Mouse (Mus musculus): ENCODE data around the gene Adora1. TPM values are rescaled to one million over a fixed set of nuclear protein-coding genes. Genes with fewer than 3 reads are reported as not detected.
A peak's percentile ranks its signal among the peaks of the same experiment; 100 is the strongest.

Adora1 gene
- polyA plus RNA-seq, 1 experiment: 13.5 TPM

DNA sequence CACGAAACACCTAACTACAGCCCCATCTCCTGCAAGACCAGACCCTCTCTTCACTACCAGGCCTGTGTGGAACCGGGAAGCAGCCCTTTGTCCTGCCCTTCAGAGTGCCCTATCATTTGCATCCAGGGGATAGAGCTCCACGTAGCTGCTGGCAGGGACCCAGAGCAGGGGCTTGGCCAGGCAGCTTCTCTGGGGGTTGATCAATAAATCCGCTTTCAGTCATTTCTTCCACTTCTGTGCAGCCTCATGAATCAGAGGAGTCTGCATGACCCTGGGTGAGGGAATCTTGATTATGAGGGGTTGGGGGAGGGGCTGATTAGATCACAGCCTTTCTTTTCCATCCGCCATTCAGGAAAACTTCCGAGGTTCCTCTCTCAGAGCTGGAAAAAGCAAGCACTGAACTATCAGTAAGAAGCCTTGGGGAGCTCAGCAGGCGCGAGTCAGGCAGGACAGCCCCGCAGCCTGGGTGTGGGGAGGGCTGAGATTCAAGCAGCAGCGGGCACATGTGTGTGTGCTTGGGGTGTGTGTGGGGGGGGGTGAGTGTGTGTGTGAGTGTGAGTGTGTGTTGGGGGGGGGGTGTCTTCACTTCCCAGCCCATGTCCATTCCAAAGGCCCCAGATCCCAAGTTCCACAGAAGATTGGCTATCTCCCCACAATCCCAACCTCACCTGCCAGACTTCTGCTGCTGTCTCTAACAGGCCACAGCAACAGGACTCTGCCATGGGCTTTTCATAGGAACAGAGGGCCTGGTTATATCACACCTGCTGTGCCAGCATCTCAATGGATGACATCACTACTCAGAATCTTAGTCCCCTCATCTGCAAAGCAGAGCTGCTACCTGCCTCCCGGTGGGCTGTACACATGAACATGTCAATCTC is 19.2 kb downstream of the Adora1 start:
- no peak overlapping the region for H3K4me3 ChIP-seq (ENCODE audit: insufficient read depth, low read depth, low read length)
- no peaks in the 10 kb centered on the region for H3K36me3 ChIP-seq (ENCODE audit: control insufficient read depth, insufficient read depth, low read length)
- no peak overlapping the region for H3K27ac ChIP-seq (ENCODE audit: insufficient read depth, low read depth, low read length)
- TF ChIP-seq POLR2A (IDR thresholded peaks at IDR 0.05; ENCODE audit: low read depth, low read length) (no peak), CTCF (conservative IDR thresholded peaks at IDR 0.05; ENCODE audit: insufficient read depth, insufficient read length, low read depth, low read length) (no peak)
- DNase-seq: no peak
- 0 out of 2 replicates have a peak, but pooled peaks cover 4% of the 10 kb centered on the region for H3K4me1 ChIP-seq (ENCODE audit: control insufficient read depth, insufficient read depth, low read length)
- H3K27me3 ChIP-seq (replicated peaks; ENCODE audit: control insufficient read depth, insufficient read depth, low read length): no peaks in the 10 kb centered on the region
- WGBS: 70% methylated on average over 11 of the region's 11 CpGs

DNA sequence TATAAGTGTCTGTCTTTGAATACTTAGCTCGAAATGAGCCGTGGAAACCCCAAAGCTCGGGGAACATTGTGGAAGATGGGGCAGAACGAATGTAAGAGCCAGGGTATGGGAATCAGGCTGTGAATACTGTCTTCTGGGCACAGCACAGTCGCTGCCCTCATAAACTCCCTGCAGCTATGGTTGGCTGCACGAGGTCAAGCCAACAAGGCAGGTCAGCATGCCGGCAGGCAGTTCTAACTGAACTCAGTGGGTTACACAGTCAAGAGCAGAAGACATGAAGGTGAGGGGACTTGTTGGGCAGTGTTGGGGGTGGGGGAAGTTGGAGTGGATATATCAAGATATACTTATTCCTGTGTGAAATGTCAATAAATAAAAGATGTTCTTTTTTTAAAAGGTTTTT is 20.2 kb downstream of the Adora1 start:
- Histone ChIP-seq H3K27me3 (replicated peaks; ENCODE audit: control insufficient read depth, insufficient read depth, low read length) (no peaks in the 10 kb centered on the region), H3K4me1 (ENCODE audit: control insufficient read depth, insufficient read depth, low read length) (0 out of 2 replicates have a peak, but pooled peaks cover 4% of the 10 kb centered on the region), H3K36me3 (ENCODE audit: control insufficient read depth, insufficient read depth, low read length) (no peaks in the 10 kb centered on the region), H3K4me3 (ENCODE audit: insufficient read depth, low read depth, low read length) (no peak overlapping the region), H3K27ac (ENCODE audit: insufficient read depth, low read depth, low read length) (no peak overlapping the region)
- TF ChIP-seq CTCF (conservative IDR thresholded peaks at IDR 0.05; ENCODE audit: insufficient read depth, insufficient read length, low read depth, low read length) (no peak), POLR2A (IDR thresholded peaks at IDR 0.05; ENCODE audit: low read depth, low read length) (no peak)
- DNase-seq: peak; percentile 31
- 52% methylated on average over 7 of the region's 7 CpGs for WGBS

DNA sequence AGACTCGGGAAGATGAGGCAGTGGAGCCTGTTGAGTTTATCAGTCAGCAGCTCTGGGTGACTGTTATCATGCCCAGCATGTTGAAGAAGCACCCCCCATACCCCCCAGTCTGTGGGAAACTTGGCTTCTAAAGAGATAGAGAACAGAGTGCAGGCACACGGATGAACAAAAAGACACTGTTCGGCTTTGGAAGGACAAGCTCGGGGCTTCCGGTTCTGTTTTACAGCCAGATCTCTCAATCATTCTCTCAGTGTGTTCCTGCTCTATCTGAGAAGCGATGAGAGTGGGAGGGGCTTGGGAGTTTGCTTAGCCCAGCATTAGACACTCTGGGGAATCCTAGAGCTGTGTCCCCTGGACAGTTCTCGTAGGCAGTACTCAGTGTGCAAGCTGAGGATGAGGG is 21.8 kb downstream of the Adora1 start:
- Histone ChIP-seq H3K27ac (ENCODE audit: insufficient read depth, low read depth, low read length) (no peak overlapping the region), H3K4me3 (ENCODE audit: insufficient read depth, low read depth, low read length) (no peak overlapping the region), H3K4me1 (ENCODE audit: control insufficient read depth, insufficient read depth, low read length) (0 out of 2 replicates have a peak, but pooled peaks cover 4% of the 10 kb centered on the region), H3K27me3 (replicated peaks; ENCODE audit: control insufficient read depth, insufficient read depth, low read length) (no peaks in the 10 kb centered on the region), H3K36me3 (ENCODE audit: control insufficient read depth, insufficient read depth, low read length) (no peaks in the 10 kb centered on the region)
- WGBS: 72% methylated on average over 7 of the region's 7 CpGs
- DNase-seq: no peak
- TF ChIP-seq POLR2A (IDR thresholded peaks at IDR 0.05; ENCODE audit: low read depth, low read length): no peak
- TF ChIP-seq CTCF (conservative IDR thresholded peaks at IDR 0.05; ENCODE audit: insufficient read depth, insufficient read length, low read depth, low read length): no peak

DNA sequence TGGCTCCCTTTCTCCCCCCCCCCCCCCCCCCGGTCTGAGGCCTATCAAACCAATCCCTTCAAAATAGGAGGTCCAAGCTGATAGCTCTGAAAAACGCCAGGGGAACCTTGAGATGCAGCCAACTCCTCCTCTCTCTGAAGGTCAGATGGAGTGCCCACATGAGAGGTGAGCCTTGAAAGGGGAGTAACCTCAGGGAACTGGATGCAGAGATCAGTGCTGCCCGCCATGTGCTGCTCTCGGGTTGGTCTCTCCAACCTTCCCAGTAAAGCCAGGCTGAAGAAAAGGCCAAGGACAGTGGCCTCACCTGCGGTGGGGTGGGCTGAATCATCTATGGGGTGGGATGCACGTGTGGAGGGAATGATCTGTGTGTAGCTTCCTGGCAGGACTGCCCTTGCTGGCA is 22.9 kb downstream of the Adora1 start:
- TF ChIP-seq CTCF (conservative IDR thresholded peaks at IDR 0.05; ENCODE audit: insufficient read depth, insufficient read length, low read depth, low read length) (no peak), POLR2A (IDR thresholded peaks at IDR 0.05; ENCODE audit: low read depth, low read length) (no peak)
- Histone ChIP-seq H3K4me3 (ENCODE audit: insufficient read depth, low read depth, low read length) (no peak overlapping the region), H3K27ac (ENCODE audit: insufficient read depth, low read depth, low read length) (no peak overlapping the region), H3K27me3 (replicated peaks; ENCODE audit: control insufficient read depth, insufficient read depth, low read length) (no peaks in the 10 kb centered on the region), H3K4me1 (ENCODE audit: control insufficient read depth, insufficient read depth, low read length) (0 out of 2 replicates have a peak, but pooled peaks cover 4% of the 10 kb centered on the region), H3K36me3 (ENCODE audit: control insufficient read depth, insufficient read depth, low read length) (no peaks in the 10 kb centered on the region)
- 77% methylated on average over 6 of the region's 6 CpGs for WGBS
- DNase-seq: no peak

DNA sequence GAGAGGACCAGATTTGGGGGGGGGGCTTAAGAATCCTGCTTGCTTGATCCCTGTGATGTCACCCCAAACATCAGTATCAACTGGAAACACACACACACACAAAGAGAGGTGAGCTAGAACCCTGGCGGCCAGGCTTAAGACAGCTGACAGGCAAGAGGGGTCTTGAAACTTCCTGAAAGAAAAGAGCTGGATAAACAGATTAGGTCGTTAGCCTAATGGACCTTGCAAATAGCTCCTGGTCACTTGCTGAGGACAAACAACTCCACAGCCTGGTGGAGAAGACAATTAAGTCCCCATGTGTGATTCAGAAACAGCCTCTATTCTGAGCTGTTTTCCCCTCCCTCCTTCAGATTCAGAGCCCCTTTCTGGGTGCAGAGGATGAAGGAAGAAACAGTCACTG is 23.6 kb downstream of the Adora1 start:
- no peaks in the 10 kb centered on the region for H3K36me3 ChIP-seq (ENCODE audit: control insufficient read depth, insufficient read depth, low read length)
- no peaks in the 10 kb centered on the region for H3K4me1 ChIP-seq (ENCODE audit: control insufficient read depth, insufficient read depth, low read length)
- no peak overlapping the region for H3K27ac ChIP-seq (ENCODE audit: insufficient read depth, low read depth, low read length)
- H3K27me3 ChIP-seq (replicated peaks; ENCODE audit: control insufficient read depth, insufficient read depth, low read length): no peaks in the 10 kb centered on the region
- no peak for TF ChIP-seq POLR2A (IDR thresholded peaks at IDR 0.05; ENCODE audit: low read depth, low read length)
- no peak for TF ChIP-seq CTCF (conservative IDR thresholded peaks at IDR 0.05; ENCODE audit: insufficient read depth, insufficient read length, low read depth, low read length)
- no peak for DNase-seq
- 26% methylated on average over 2 of the region's 2 CpGs for WGBS
- H3K4me3 ChIP-seq (ENCODE audit: insufficient read depth, low read depth, low read length): no peak overlapping the region

DNA sequence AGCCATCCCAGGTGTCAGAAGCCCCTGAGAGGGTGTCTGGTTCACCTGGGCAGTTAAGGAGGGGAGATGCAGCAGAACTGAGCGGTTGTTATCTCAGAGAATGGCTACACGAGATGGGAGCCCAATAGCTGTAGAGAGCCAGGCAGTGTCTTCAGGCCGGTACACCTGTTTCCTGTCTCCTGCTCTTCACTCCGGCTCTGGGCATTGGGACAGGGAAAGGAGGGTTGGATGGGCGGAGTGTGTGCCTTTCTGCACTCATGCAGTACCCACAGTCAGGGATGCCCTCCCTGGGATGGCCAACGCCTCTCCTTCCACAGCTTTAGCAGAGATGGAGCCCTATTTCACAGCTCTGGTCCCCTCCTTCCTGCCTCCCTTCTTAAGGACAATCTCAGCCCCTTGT is 24.2 kb downstream of the Adora1 start:
- no peak for DNase-seq
- WGBS: 66% methylated on average over 6 of the region's 6 CpGs
- Histone ChIP-seq H3K27me3 (replicated peaks; ENCODE audit: control insufficient read depth, insufficient read depth, low read length) (no peaks in the 10 kb centered on the region), H3K36me3 (ENCODE audit: control insufficient read depth, insufficient read depth, low read length) (no peaks in the 10 kb centered on the region), H3K4me3 (ENCODE audit: insufficient read depth, low read depth, low read length) (no peak overlapping the region), H3K4me1 (ENCODE audit: control insufficient read depth, insufficient read depth, low read length) (no peaks in the 10 kb centered on the region), H3K27ac (ENCODE audit: insufficient read depth, low read depth, low read length) (no peak overlapping the region)
- TF ChIP-seq POLR2A (IDR thresholded peaks at IDR 0.05; ENCODE audit: low read depth, low read length) (no peak), CTCF (conservative IDR thresholded peaks at IDR 0.05; ENCODE audit: insufficient read depth, insufficient read length, low read depth, low read length) (no peak)

DNA sequence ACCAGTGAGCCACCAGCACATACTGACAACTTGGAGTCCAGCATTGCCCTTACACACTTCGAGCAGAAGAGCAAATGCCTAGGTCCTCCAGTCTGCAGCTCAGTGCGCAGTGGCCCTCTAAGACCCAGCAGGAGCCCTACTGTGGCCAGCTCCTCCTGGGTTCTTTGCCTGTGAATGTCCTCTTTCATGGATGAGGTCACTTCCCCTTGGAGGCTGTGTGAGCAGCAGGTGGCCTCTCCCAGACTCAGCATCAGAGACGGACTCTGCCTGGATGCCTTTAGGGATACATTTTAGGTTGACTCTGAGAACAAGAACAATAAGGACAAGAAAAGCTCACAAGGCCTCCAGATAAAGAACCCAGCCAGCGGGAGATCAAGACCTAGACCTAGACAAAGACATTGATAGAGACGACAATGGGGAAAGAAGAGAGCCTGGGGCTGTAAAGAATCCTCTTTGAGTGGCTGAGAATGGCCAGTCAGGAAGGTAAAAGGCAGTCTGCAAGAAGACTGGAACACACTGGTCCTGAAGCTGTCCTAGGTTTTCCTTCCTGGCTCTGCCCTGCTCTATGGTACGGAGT is 25.0 kb downstream of the Adora1 start:
- TF ChIP-seq POLR2A (IDR thresholded peaks at IDR 0.05; ENCODE audit: low read depth, low read length): no peak
- TF ChIP-seq CTCF (conservative IDR thresholded peaks at IDR 0.05; ENCODE audit: insufficient read depth, insufficient read length, low read depth, low read length): no peak
- Histone ChIP-seq H3K27me3 (replicated peaks; ENCODE audit: control insufficient read depth, insufficient read depth, low read length) (no peaks in the 10 kb centered on the region), H3K36me3 (ENCODE audit: control insufficient read depth, insufficient read depth, low read length) (no peaks in the 10 kb centered on the region), H3K4me3 (ENCODE audit: insufficient read depth, low read depth, low read length) (no peak overlapping the region), H3K4me1 (ENCODE audit: control insufficient read depth, insufficient read depth, low read length) (no peaks in the 10 kb centered on the region), H3K27ac (ENCODE audit: insufficient read depth, low read depth, low read length) (no peak overlapping the region)
- 92% methylated on average over 6 of the region's 6 CpGs for WGBS
- DNase-seq: no peak
